ENCODE assay signal across 10 mouse cellular contexts in genomic region chr6:57823461-57823860, GRCm38 (mm10). TPM values are rescaled to one million over a fixed set of nuclear protein-coding genes. Genes with fewer than 3 reads are reported as not detected.
DNase-seq lines count a peak whose midpoint lies in the region; ATAC-seq lines count a peak whose summit lies in the region.
"Had no signal": no experiment of that assay in that cellular context is flagged by ENCODE, and none has a peak within 500 bp of the region (broad histone marks: within the 10 kb centered on the region; RNA-seq: fewer than 3 reads in every experiment).

No protein-coding gene starts in this region.

- no peaks in the 10 kb centered on the region for H3K9me3 ChIP-seq in forebrain, embryonic 13.5 days (replicated peaks)
- H3K9me3 ChIP-seq in liver, embryonic 13.5 days (replicated peaks) = no peaks in the 10 kb centered on the region

- H3K4me1 ChIP-seq in forebrain, embryonic 13.5 days = peaks cover 21% of the 10 kb centered on the region
- H3K4me1 ChIP-seq in liver, embryonic 13.5 days (replicated peaks) = peaks cover 36% of the 10 kb centered on the region

- peak overlapping the region; percentile 29 for H3K4me3 ChIP-seq in forebrain, embryonic 13.5 days
- H3K4me3 ChIP-seq in liver, embryonic 13.5 days (replicated peaks) = peak overlapping the region; percentile 88

- no peak overlapping the region for H3K27ac ChIP-seq in forebrain, embryonic 13.5 days
- peak overlapping the region; percentile 68 for H3K27ac ChIP-seq in liver, embryonic 13.5 days

- intact Hi-C loops in left cerebral cortex, postnatal 14 days (cut with DNase I) = loop anchor here (10.0 kb wide), 2 partner anchors 119 to 1019 kb away; partner anchors contain the start of gene Lancl2

- peak overlapping the region; percentile 51; the same call in 1 of the 2 replicates for H3K9ac ChIP-seq in forebrain, embryonic 13.5 days
- H3K9ac ChIP-seq in liver, embryonic 13.5 days = peak overlapping the region; percentile 61

- no peaks in the 10 kb centered on the region for H3K27me3 ChIP-seq in forebrain, embryonic 13.5 days
- H3K27me3 ChIP-seq in liver, embryonic 13.5 days = no peaks in the 10 kb centered on the region

- no peaks in the 10 kb centered on the region for H3K36me3 ChIP-seq in forebrain, embryonic 13.5 days (ENCODE audit: poor library complexity, severe bottlenecking)
- no peaks in the 10 kb centered on the region for H3K36me3 ChIP-seq in liver, embryonic 13.5 days

- H3K4me2 ChIP-seq in forebrain, embryonic 13.5 days = peak overlapping the region; percentile 55
- H3K4me2 ChIP-seq in liver, embryonic 13.5 days = peak overlapping the region; percentile 57

- no peak for ATAC-seq in forebrain, embryonic 13.5 days
- ATAC-seq in liver, embryonic 13.5 days (ENCODE audit: low read depth) = no peak

- DNase-seq in 416B (ENCODE audit: low read depth) = peak; percentile 29
- peak; percentile 52 for DNase-seq in CD4-positive helper T cell, adult 2 months (ENCODE audit: low read depth, low spot score)
- DNase-seq in liver, embryonic 13.5 days = no peak
- no peak for DNase-seq in thymus, postnatal 4 days
- no peak for DNase-seq in left cerebral cortex, postnatal 14 days (ENCODE audit: low spot score in 2 of 2)
- DNase-seq in spleen, postnatal 4 days (ENCODE audit: low spot score in 2 of 2) = no peak
- no peak for DNase-seq in right cerebral cortex, adult 2 months (ENCODE audit: low spot score in 2 of 2)

- 27% methylated on average over 2 of the region's 3 CpGs for WGBS in forebrain, embryonic 13.5 days
- 7% methylated on average over 3 of the region's 3 CpGs for WGBS in liver, embryonic 13.5 days (ENCODE audit: insufficient replicate concordance)

RNA-seq across cellular contexts. Expression of gene Vopp1, which starts 1.5 kb away (rescaled TPM):
- polyA plus RNA-seq in forebrain, embryonic 13.5 days (2015; fragmentation: Nextera tagmentation; extraction: Ambion mirVana) = 114 and 117 TPM in 2 replicates
- polyA plus RNA-seq in liver, embryonic 13.5 days (2015; fragmentation: Nextera tagmentation; extraction: Ambion mirVana) = 43.7 and 50.6 TPM in 2 replicates
- 100 to 1,000 TPM; 159 to 189 TPM for total RNA-seq in left cerebral cortex, postnatal 14 days (2021)

RNA-seq across cellular contexts. Expression of gene Vmn1r21, which starts 26.7 kb away (rescaled TPM):
- not detected in 2 replicates for polyA plus RNA-seq in forebrain, embryonic 13.5 days (2015; fragmentation: Nextera tagmentation; extraction: Ambion mirVana)
- polyA plus RNA-seq in liver, embryonic 13.5 days (2015; fragmentation: Nextera tagmentation; extraction: Ambion mirVana) = not detected in 2 replicates
- total RNA-seq in left cerebral cortex, postnatal 14 days (2021) = not detected
- total RNA-seq: adrenal gland, adult 18-20 months had no signal
- polyA plus RNA-seq: gonadal fat pad, adult 2 months had no signal

Comparison
In these comparisons a context has a peak if more than half of its experiments do, and no peak if none do; other contexts are left out.
1. DNase-seq: peak in 416B (single experiment) and CD4-positive helper T cell, adult 2 months (single experiment); none in liver, embryonic 13.5 days (single experiment), thymus, postnatal 4 days (single experiment), left cerebral cortex, postnatal 14 days (0 of 2), spleen, postnatal 4 days (0 of 2) and right cerebral cortex, adult 2 months (0 of 2).